Mouse (Mus musculus) intestine, embryonic 15.5 days (tissue): Measurements from ENCODE around the gene Lrrc45. TPM values are rescaled to one million over a fixed set of nuclear protein-coding genes. Genes with fewer than 3 reads are reported as not detected.
"Not testable (repeated sequence)": the region's sequence is repeated elsewhere in the genome, so short reads cannot be mapped to it uniquely, and the experiment has no call there.

Experiments
- ATAC-seq: fragments of 200-750 bp; cut with Nextera tagmentation; 2 replicates; pipeline ENCODE4 v1.8.0; 2017; ENCODE audit warnings: moderate TSS enrichment, moderate library complexity
- H3K27ac ChIP-seq: fragments of 300-500 bp; sonication (generic); 2 replicates; pipeline ENCODE4 v1.5.1; 2015; ENCODE audit warnings: mild to moderate bottlenecking, inconsistent platforms
- H3K27me3 ChIP-seq: fragments of 300-500 bp; sonication (generic); replicated peaks from 2 replicates; pipeline ENCODE4 v1.6.1; 2015; ENCODE audit warnings: inconsistent platforms
- H3K36me3 ChIP-seq: fragments of 300-500 bp; sonication (generic); 2 replicates; pipeline ENCODE4 v1.6.1; 2015; ENCODE audit warnings: inconsistent platforms
- H3K4me1 ChIP-seq: fragments of 300-500 bp; sonication (generic); replicated peaks from 2 replicates; pipeline ENCODE4 v1.6.1; 2015; ENCODE audit warnings: inconsistent platforms
- H3K4me2 ChIP-seq: fragments of 300-500 bp; sonication (generic); replicated peaks from 2 replicates; pipeline ENCODE4 v1.6.1; 2015; ENCODE audit warnings: mild to moderate bottlenecking, inconsistent platforms
- H3K4me3 ChIP-seq: fragments of 300-500 bp; sonication (generic); replicated peaks from 2 replicates; pipeline ENCODE4 v1.5.1; 2015; ENCODE audit warnings: inconsistent platforms
- H3K9ac ChIP-seq: fragments of 300-500 bp; sonication (generic); 2 replicates; pipeline ENCODE4 v1.6.1; 2015; ENCODE audit warnings: inconsistent platforms
- H3K9me3 ChIP-seq: fragments of 300-500 bp; sonication (generic); 2 replicates; pipeline ENCODE4 v1.6.1; 2016; ENCODE audit warnings: inconsistent platforms
- WGBS: fragments of 180-500 bp; shearing (Covaris S2); methylation state at CpG from one replicate; pipeline ENCODE4 v1.1.7; 2015; 5-methylcytosine and 5-hydroxymethylcytosine counted together
- polyA plus RNA-seq: library from polyadenylated mRNA; unstranded; fragments of >200 nt; fragmentation: Nextera tagmentation; extraction: Ambion mirVana; gene quantifications from 2 replicates; pipeline ENCODE4 v1.2.1, GENCODE M21; 2015

The Lrrc45 gene
- 42.0 and 45.4 TPM in 2 replicates for polyA plus RNA-seq

- H3K36me3 ChIP-seq = peaks cover 38% of the 10 kb centered on the region
- peaks cover 32% of the 10 kb centered on the region for H3K4me1 ChIP-seq
- peak within 1 kb of the TSS; percentile 93 for H3K4me2 ChIP-seq
- WGBS = 1% methylated on average over 53 of the region's 53 CpGs
- peak; percentile 96 for ATAC-seq
- H3K27ac ChIP-seq = peak within 1 kb of the TSS; percentile 72
- no peaks in the 10 kb centered on the region for H3K9me3 ChIP-seq
- peak within 1 kb of the TSS; percentile 70 for H3K4me3 ChIP-seq
- peak within 1 kb of the TSS; percentile 70 for H3K9ac ChIP-seq
- no peaks in the 10 kb centered on the region for H3K27me3 ChIP-seq
These were observed at the start of gene Lrrc45, which contains the start of gene Cenpx for GRCm38 (mm10) chr11:120713580-120714518. TSS of gene Lrrc45 (plus strand) at chr11:120713925. TSS of gene Cenpx (minus strand) at chr11:120713738.

DNA sequence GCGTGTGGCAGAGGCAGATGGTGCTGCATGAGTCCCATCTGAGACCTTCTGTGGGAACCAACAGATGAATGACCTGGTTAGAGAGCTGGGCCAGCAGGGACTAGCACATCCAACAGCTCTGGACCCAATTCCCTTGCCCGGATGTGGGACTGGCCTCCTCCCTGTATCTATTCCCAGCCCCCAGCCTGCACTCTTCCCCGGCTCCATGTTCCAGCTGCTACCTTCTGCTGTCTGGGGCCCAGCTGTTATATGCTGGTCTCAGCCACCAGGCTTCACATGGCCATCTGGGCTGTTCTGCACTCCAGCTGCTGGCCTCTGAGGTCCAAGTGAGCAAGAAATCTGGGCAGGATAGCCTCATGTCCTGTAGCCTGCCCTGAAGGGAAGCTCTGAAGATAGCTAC is 48.3 kb upstream of the Lrrc45 start:
- ATAC-seq = peak; percentile 34; the same call in 1 of the 2 replicates
- H3K27me3 ChIP-seq = peaks cover 39% of the 10 kb centered on the region
- H3K36me3 ChIP-seq = no peaks in the 10 kb centered on the region
- no peak overlapping the region for H3K4me3 ChIP-seq
- H3K4me1 ChIP-seq = peaks cover 15% of the 10 kb centered on the region
- H3K9ac ChIP-seq = no peak overlapping the region
- 76% methylated on average over 3 of the region's 3 CpGs for WGBS
- H3K9me3 ChIP-seq = no peaks in the 10 kb centered on the region
- H3K4me2 ChIP-seq = no peak overlapping the region
- H3K27ac ChIP-seq = no peak overlapping the region

DNA sequence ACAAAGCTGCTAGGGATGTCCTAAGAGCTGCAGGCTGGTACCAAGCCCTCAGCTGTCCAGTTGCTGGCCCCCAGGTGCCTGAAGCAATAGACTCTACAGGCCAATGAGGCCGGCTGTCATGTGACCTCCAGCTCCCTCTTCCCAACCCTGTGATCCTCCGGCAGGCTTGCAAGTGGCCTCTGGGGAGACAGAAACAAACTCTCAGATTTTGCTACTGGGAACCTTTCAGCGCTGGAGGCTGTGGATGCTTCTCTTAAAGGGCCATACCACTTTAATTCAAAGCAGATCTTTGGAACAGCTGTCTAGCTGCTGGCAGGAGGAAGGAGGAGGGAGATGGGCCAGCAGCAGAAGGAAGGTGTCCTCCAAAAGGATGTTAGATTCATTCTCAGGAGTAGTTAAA is 47.1 kb upstream of the Lrrc45 start:
- Histone ChIP-seq H3K4me2 (no peak overlapping the region), H3K27ac (no peak overlapping the region), H3K9me3 (no peaks in the 10 kb centered on the region), H3K36me3 (no peaks in the 10 kb centered on the region), H3K9ac (no peak overlapping the region), H3K4me1 (0 out of 2 replicates have a peak, but pooled peaks cover 4% of the 10 kb centered on the region), H3K27me3 (peaks cover 27% of the 10 kb centered on the region), H3K4me3 (no peak overlapping the region)
- no peak for ATAC-seq
- WGBS = 10% methylated on average over 3 of the region's 3 CpGs

- Histone ChIP-seq H3K4me1 (peaks cover 8% of the 10 kb centered on the region; the same call in 1 of the 2 replicates), H3K4me3 (peak within 1 kb of the TSS; percentile 66), H3K27ac (peak within 1 kb of the TSS; percentile 81), H3K9ac (peak within 1 kb of the TSS; percentile 66), H3K9me3 (no peaks in the 10 kb centered on the region), H3K4me2 (peak within 1 kb of the TSS; percentile 67), H3K36me3 (peaks cover under 1% of the 10 kb centered on the region; the same call in 1 of the 2 replicates), H3K27me3 (no peaks in the 10 kb centered on the region)
- ATAC-seq = peak; percentile 99
- under 1% methylated on average over 83 of the region's 83 CpGs for WGBS
These were observed 40.8 kb upstream of the Lrrc45 start, which contains the start of gene Aspscr1 for GRCm38 (mm10) chr11:120672687-120673593. TSS of gene Aspscr1 (plus strand) at chr11:120672973.

GRCm38 (mm10) chr11:120673594-120674122 is 40.1 kb upstream of the Lrrc45 start:
- Histone ChIP-seq H3K9me3 (no peaks in the 10 kb centered on the region), H3K27ac (peak overlapping the region; percentile 81), H3K36me3 (peaks cover 8% of the 10 kb centered on the region; the same call in 1 of the 2 replicates), H3K4me1 (peaks cover 8% of the 10 kb centered on the region; the same call in 1 of the 2 replicates), H3K4me3 (peak overlapping the region; percentile 66), H3K4me2 (peak overlapping the region; percentile 67), H3K9ac (peak overlapping the region; percentile 66), H3K27me3 (no peaks in the 10 kb centered on the region)
- peak; percentile 24 for ATAC-seq
- 31% methylated on average over 12 of the region's 12 CpGs for WGBS

- H3K4me3 ChIP-seq, H3K27me3 ChIP-seq, H3K4me1 ChIP-seq, H3K4me2 ChIP-seq, H3K9ac ChIP-seq, H3K27ac ChIP-seq, ATAC-seq, H3K9me3 ChIP-seq: not testable (repeated sequence)
- H3K36me3 ChIP-seq = peaks cover 12% of the 10 kb centered on the region; the same call in 1 of the 2 replicates
- WGBS = 79% methylated on average over 5 of the region's 5 CpGs
These were observed 37.9 kb upstream of the Lrrc45 start for GRCm38 (mm10) chr11:120675875-120676274.

GRCm38 (mm10) chr11:120676951-120677350 is 36.8 kb upstream of the Lrrc45 start:
- H3K4me3 ChIP-seq = no peak overlapping the region
- no peaks in the 10 kb centered on the region for H3K27me3 ChIP-seq
- H3K9ac ChIP-seq = no peak overlapping the region
- no peak for ATAC-seq
- H3K9me3 ChIP-seq = no peaks in the 10 kb centered on the region
- H3K4me1 ChIP-seq = peaks cover 8% of the 10 kb centered on the region; the same call in 1 of the 2 replicates
- 85% methylated on average over 4 of the region's 4 CpGs for WGBS
- no peak overlapping the region for H3K27ac ChIP-seq
- no peak overlapping the region for H3K4me2 ChIP-seq
- peaks cover 13% of the 10 kb centered on the region; the same call in 1 of the 2 replicates for H3K36me3 ChIP-seq

GRCm38 (mm10) chr11:120679909-120680308 is 33.8 kb upstream of the Lrrc45 start:
- Histone ChIP-seq H3K9me3 (no peaks in the 10 kb centered on the region), H3K36me3 (peaks cover 13% of the 10 kb centered on the region; the same call in 1 of the 2 replicates), H3K9ac (no peak overlapping the region), H3K27me3 (no peaks in the 10 kb centered on the region), H3K4me1 (0 out of 2 replicates have a peak, but pooled peaks cover 3% of the 10 kb centered on the region), H3K4me2 (no peak overlapping the region), H3K27ac (no peak overlapping the region), H3K4me3 (no peak overlapping the region)
- 78% methylated on average over 3 of the region's 3 CpGs for WGBS
- no peak; the same call in 1 of the 2 replicates for ATAC-seq

DNA sequence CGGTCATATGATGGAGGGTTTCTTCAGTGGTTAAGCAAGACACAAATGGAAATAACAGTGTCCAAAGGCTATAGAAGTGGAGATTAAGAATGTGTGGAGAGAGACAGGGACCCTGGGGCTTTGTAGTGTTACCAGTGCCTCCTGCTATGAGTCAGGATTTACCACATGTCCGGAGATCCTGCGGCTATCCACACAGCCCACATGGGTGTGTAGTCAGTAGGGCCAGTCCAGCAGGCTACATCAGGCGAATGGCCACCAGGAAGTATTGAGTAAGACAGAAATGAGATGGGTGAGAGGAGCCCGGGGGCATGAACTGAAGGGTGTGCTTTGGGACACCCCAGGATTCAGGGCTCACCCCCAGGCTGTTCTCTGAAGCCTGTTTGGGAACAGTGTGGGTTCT is 31.0 kb upstream of the Lrrc45 start:
- Histone ChIP-seq H3K27me3 (no peaks in the 10 kb centered on the region), H3K9ac (no peak overlapping the region), H3K4me1 (no peaks in the 10 kb centered on the region), H3K9me3 (no peaks in the 10 kb centered on the region), H3K4me3 (no peak overlapping the region), H3K36me3 (peaks cover 20% of the 10 kb centered on the region; the same call in 1 of the 2 replicates), H3K27ac (no peak overlapping the region), H3K4me2 (no peak overlapping the region)
- no peak for ATAC-seq
- whole genome bisulfite sequencing = 94% methylated on average over 5 of the region's 5 CpGs

DNA sequence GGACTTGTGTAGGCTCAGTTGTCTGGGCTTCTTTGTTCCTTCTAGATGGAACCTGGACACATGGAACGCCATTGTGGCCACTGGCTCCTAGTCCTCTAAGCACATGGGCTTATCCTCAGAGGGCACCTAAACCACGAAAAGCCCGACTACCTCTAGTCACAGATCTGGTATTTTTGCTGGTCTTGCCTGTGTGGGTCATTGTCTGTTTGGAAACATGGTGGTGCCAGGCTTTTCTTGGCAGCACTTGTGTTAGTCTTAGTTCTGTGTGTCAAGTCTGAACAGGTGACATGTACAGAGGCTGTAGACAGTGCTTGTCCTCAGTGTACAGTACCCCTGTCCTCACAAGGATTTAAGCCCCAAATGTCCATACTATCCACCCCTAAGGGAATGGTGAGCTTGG is 30.2 kb upstream of the Lrrc45 start:
- no peak overlapping the region for H3K4me2 ChIP-seq
- H3K4me3 ChIP-seq = no peak overlapping the region
- H3K4me1 ChIP-seq = no peaks in the 10 kb centered on the region
- no peak for ATAC-seq
- H3K36me3 ChIP-seq = peaks cover 13% of the 10 kb centered on the region; the same call in 1 of the 2 replicates
- WGBS = 89% methylated on average over 3 of the region's 3 CpGs
- no peak overlapping the region for H3K9ac ChIP-seq
- no peaks in the 10 kb centered on the region for H3K9me3 ChIP-seq
- no peak overlapping the region for H3K27ac ChIP-seq
- H3K27me3 ChIP-seq = no peaks in the 10 kb centered on the region

DNA sequence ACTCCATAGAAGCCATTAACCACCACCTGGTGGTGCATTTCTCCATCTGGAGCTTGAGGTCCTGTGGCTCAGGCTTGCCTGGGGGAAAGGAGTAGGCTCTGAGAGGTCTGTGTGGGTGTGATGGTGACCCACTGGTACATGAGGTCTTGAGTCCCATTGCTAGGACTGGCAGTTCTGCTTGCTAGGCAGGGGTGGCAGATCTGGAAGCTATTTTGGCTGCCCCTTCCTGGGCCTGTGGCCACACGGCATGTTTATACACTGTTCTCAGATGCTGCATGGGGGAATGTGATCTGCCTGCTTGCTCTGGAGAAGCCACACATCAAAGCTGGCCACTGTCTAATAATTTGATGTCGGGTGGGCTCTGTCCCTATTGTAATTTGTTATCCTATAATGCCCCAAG is 29.6 kb upstream of the Lrrc45 start:
- Histone ChIP-seq H3K36me3 (peaks cover 15% of the 10 kb centered on the region; the same call in 1 of the 2 replicates), H3K9ac (no peak overlapping the region), H3K4me1 (no peaks in the 10 kb centered on the region), H3K27me3 (no peaks in the 10 kb centered on the region), H3K4me3 (no peak overlapping the region), H3K4me2 (no peak overlapping the region), H3K27ac (no peak overlapping the region), H3K9me3 (no peaks in the 10 kb centered on the region)
- WGBS = 81% methylated on average over 2 of the region's 2 CpGs
- ATAC-seq = no peak
